Mouse (Mus musculus): Measurements from ENCODE around the gene Grin2c.
A peak's percentile ranks its signal among the peaks of the same experiment; 100 is the strongest.

DNA sequence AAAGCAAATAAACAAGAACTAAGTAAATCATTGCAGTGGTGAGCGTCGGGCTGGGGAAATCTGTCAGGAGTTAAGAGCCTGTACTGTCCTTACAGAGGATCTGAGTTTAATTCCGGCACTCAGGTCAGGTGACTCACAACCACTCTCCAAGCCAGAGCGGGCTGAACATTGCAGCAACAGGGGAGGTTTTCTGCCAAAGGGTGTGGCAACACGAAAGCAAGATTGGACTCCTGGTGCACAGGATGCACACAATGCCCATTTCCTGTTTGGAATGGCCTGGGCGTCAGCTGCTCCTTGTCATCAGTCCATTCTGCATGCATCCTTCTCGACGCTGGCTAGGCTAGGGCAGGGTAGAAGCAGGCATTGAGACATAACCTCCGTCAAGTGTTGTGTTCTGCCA, 47.8 kb downstream of the Grin2c start:
- TF ChIP-seq CTCF (IDR thresholded peaks at IDR 0.05; ENCODE audit: control insufficient read depth, insufficient read depth, insufficient read length) (no peak), USF1 (IDR thresholded peaks at IDR 0.05; ENCODE audit: low read depth) (peak; percentile 61), CEBPB (IDR thresholded peaks at IDR 0.05; ENCODE audit: low read depth) (peak; percentile 45), MAX (IDR thresholded peaks at IDR 0.05) (no peak), FOSL1 (IDR thresholded peaks at IDR 0.05; ENCODE audit: insufficient read depth, low read length, poor library complexity, severe bottlenecking) (no peak), MYOD1 (IDR thresholded peaks at IDR 0.05; ENCODE audit: control insufficient read depth, insufficient read length, low read depth) (peak; percentile 61), MYOG (IDR thresholded peaks at IDR 0.05; ENCODE audit: control insufficient read depth, extremely low read depth, insufficient read length) (no peak)
